Mouse (Mus musculus) c-Kit-positive CD71-negative TER-119-negative erythroid progenitor cells, embryonic 14.5 days (primary cell): ENCODE data around the gene Ensa.
A peak's percentile ranks its signal among the peaks of the same experiment; 100 is the strongest.
"Not testable (repeated sequence)": the region's sequence is repeated elsewhere in the genome, so short reads cannot be mapped to it uniquely, and the experiment has no call there.

ENCODE experiments used
- DNase-seq: peaks from one replicate; pipeline ENCODE4 v3.0.0-alpha.2; 2013; ENCODE audit warnings: low read depth

Gene Ensa

DNA sequence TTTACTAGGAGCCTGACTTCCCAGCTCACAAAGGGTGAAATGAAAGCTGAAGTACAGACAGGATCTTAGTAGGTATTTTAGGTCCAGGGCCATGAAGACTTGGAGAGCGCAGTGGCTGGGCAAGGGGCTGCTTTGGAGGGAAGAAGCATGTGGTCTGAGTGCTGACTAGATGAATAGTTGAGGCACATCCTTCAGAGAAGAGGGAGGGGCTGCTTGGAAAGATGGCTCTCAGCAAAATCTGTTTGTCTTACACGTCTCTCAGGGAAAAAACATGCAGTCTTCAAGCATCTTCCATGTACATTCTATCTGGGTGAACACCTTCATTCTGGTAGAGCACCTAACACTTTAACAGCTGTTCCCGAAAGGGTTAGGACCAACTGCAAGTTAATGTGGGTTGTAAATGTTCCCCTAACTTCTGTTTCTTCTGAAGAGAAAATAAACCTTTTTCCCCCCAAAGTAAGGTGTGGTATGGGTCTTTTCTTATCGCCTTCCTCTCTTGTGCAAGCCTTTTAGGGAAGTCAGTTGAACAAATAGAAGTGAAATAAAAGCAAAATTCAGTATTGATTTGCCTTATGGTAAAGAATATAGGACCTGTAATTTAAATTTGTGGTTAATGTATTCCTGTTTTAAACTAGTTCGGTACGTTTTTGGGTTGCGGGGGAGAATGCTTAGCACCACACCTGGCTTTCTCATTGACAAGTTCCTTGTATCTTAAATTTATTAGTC is 38.1 kb downstream of the Ensa start:
- DNase-seq: no peak

- no peak for DNase-seq
Observed at GRCm38 (mm10) chr3:95663486-95663885, 38.7 kb downstream of the Ensa start.

DNA sequence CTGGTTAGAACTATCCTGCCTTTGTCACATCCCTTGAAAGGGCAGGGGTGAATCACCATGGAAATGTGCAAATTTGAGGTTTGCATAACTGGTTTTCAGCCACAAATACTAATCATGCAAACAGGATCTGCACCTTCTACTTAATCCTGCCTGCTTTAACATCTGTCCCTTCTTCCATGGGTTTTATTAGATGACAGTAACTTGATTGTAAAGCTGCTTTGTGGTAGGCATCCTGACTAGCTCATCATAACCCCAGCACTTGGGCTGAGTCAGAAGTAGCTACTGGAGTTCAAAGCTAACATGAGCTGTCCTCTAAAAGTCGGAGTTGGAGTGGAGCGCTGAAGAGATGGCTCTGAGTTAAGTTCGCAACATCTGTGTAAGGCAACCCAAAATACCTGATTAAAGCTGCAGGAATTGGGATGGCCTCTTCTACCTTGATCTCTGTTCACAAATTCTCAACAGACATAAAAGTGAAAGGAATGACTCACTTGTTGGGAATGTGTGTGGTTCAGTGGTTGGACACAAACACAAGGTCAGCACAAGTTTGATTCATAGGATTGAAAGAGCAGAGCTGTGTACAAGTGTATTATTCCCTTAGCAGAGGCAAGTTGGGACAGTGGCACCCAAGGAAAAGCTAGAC is 39.3 kb downstream of the Ensa start:
- DNase-seq: no peak

- no peak for DNase-seq
Observed at GRCm38 (mm10) chr3:95664940-95665352, 40.2 kb downstream of the Ensa start.

- no peak for DNase-seq
Observed at GRCm38 (mm10) chr3:95666124-95666844, 41.5 kb downstream of the Ensa start.

DNA sequence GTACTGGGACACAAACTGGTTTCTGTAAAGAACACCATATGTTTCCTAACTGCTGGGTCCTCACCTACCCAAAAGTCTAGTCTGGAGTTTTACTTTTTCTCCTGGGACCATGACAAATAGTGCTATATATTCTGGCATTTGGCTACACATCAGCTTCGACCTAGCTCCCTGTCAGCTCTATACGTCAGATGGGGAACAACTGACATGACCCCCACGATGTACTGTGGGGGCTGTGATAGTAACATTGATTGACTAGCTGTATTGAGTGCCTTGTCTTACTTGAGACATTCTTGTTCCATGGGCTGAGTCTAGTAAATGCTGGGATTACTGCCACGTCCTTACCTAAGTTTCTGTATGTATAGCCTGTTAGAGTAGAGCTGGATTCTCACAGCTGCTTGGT is 42.7 kb downstream of the Ensa start:
- DNase-seq: no peak

DNA sequence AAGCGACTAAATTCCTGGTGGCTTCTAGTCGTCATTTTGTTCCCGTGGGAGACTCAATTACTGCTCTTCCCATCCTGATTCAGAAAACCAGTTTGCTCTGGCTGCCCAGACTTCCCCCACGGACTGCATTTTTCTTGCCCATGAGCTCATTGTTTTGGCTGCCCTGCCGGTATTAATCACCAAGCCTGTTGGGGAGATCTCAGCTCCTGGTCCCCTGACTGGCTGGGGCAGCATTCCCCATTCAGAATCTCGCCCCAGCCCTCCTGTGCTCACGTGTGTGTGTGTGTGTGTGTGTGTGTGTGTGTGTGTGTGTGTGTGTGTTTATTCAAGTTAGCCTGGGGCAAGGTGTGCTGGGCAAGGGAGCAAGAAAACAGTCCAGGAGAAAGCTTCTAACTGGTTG is 43.2 kb downstream of the Ensa start:
- no peak for DNase-seq

DNA sequence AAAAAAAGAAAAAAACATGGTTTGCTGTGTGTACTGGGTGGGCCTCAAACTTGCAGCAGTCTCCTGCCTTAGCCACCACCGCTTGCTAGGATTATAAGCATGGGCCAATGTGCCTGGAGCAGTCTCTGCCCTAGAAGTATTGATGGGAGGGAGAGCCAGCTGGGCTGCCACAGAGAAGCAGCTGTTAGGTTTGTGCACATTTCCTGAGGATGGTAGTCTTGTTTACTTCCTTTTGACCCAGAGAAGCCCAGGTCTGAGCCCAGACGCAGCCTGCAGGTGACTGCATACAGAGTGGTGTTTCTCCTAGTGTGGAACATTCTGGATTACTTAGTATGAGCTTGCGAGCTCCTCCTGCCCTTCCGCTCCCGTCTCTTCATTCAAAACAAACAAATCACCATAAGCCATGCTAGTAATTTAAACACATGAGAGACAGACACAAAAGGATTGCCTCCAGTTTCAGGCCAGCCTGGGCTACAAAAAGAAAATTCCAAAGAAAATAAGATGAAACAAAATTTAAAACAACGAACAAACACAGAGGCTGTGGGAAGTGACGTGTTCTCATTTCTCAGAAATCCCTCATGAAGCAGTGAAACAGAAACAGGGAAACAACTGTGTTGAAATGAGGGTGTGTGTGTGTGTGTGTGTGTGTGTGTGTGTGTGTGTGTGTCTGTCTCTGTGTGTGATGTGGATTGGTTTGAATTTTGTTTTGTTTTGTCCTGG is 44.0 kb downstream of the Ensa start:
- no peak for DNase-seq

- no peak for DNase-seq
Observed at GRCm38 (mm10) chr3:95669309-95669665, 44.5 kb downstream of the Ensa start.

- DNase-seq: not testable (repeated sequence)
Observed at GRCm38 (mm10) chr3:95670419-95670818, 45.6 kb downstream of the Ensa start.

DNA sequence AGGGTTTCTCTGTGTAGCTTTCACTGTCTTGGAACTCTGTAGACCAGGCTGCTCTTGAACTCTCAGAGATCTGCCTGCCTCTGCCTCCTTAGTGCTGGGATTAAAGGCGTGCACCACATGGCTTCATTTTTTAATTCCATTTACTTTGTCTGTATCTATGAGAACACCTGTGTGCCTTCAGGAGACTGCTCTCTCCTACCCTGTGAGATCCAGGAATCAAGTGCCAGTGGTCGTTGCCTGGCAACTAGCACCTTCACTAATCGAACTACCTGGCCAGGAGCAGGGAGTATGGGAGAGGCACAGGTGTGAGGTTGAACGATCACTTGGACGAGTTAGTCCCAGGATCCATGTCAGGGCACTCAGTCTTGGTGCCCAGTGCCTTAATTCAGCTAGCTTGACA is 46.4 kb downstream of the Ensa start:
- DNase-seq: no peak

GRCm38 (mm10) chr3:95672461-95672860 is 47.7 kb downstream of the Ensa start:
- no peak for DNase-seq

- DNase-seq: no peak
Observed at GRCm38 (mm10) chr3:95672861-95673706, 48.3 kb downstream of the Ensa start.

GRCm38 (mm10) chr3:95673707-95674211 is 49.0 kb downstream of the Ensa start:
- DNase-seq: no peak

- peak; percentile 82 for DNase-seq
Observed at GRCm38 (mm10) chr3:95674236-95674635, 49.4 kb downstream of the Ensa start.

- no peak for DNase-seq
Observed at GRCm38 (mm10) chr3:95674812-95675211, 50.0 kb downstream of the Ensa start.

DNA sequence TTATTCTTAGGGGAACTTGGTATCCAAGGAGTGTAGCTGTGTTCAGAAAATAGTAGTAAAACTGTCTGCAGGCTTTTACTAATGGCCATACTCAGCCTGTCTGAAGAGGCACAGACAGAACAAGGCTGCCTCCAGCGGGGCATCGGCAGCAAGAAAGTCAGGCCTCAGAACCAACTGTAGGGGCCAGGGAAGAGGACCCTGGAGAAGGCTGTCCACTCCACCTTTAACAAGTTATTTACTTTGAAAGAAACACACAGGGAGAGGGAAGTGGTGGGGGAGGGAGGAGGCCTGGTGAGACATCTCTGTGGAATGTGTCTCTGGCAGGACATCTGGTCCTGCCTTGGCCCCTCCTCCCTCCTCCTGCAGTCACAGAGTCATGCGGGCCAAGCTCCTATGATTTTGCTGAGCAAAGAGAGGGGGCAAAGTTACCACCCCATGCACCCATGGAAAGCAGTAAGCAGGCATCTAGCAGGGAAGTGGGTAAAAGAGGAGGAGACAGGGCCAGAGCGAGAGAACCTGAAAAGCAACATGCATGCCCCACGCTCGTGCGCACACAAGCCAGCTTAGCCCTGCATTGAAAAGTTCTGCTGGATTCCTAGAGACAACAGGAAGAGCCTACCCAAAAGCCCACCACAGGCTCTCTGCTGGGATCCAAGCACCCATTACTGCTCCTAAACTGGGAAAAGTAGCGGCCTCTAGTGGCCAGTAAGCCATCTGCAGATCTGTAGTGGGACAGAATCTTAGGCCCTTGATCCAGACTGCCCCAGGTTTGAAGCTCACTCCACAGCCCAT is 50.7 kb downstream of the Ensa start:
- no peak for DNase-seq

GRCm38 (mm10) chr3:95676745-95677419 is 52.1 kb downstream of the Ensa start:
- DNase-seq: no peak

DNA sequence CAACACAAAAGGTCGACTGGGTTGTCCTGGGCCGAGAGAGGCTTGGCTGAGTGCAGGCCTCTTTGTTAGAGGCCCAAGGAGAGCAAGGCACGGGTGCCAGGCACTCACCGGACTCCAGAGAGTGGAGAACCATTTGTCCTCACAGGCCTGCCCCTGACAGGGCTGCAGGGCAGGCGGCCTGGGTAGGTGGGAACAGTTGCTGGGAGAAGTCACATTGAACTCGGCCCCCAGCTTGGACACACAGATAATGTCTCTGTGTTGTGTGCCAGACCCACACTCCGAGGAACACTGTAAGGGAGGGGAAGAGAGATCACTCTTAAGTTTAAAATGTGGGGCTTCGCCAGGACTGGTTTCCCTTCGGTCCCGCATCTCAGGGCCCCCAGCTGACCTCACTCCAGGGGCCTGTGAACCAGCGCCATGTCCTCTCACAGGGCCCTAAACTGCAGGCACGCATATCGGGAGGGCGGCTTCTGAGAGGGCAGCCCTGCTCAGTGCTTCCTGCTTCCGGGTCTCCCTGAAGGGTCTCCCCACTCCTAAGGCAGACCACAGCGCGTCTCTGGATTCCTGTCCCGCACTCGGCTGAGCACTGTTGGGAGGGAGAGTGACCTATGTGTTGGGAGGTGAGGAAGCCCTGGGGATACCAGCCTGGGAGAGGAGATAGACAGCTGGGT is 52.8 kb downstream of the Ensa start:
- DNase-seq: no peak
